Mouse (Mus musculus) thymus, postnatal 25 days (tissue): Measurements from ENCODE around the gene H2-M10.4.
A peak's percentile ranks its signal among the peaks of the same experiment; 100 is the strongest.
"Not testable (repeated sequence)": the region's sequence is repeated elsewhere in the genome, so short reads cannot be mapped to it uniquely, and the experiment has no call there.

Source experiments
- DNase-seq: peaks from one replicate; pipeline ENCODE4 v3.0.0; 2022

H2-M10.4 gene

DNA sequence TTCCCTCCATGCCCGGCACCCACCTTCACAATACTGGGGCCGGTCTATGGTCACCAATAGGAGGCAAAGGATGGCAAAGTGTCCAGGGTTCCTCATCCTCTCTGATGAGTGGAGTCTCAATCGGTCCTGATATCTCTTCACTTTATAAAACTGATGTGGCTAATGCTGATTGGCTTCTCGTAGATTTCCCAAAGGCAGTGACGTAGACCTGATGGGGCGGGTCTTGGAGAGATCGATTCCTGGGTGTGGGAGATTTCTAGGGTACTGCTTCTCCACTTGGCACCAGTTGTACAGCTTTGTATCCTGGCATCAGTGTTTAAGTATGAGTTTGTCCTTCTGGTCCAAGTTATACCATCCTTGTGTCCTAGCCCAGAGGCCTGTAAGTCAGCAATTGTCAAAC lies at the start of gene H2-M10.4:
H2-M10.4 (minus strand) TSS at position 101 of the 400 bp plus-strand sequence.
- DNase-seq = no peak

DNA sequence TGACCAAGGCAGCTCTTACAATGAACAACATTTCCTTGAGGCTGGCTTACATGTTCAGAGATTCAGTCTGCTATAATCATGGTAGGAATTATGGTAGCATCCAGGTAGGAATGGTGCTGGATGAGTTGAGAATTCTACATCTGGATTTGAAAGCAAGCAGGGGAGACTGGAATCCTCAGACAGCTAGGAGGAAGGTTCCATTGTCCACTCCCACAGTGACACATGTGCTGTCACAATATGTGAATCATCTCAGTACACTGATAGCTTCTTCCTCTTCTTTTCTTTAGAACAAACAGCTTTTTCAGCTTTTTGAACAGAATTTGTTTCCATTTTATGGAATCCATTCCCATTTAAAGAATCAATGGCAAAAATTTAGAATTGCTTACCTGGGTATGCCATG lies 41.8 kb upstream of the H2-M10.4 start:
- no peak for DNase-seq

- DNase-seq = no peak
These were observed 38.3 kb upstream of the H2-M10.4 start for GRCm38 (mm10) chr17:36500435-36500834.

GRCm38 (mm10) chr17:36488181-36488580 lies 26.0 kb upstream of the H2-M10.4 start:
- DNase-seq = not testable (repeated sequence)

DNA sequence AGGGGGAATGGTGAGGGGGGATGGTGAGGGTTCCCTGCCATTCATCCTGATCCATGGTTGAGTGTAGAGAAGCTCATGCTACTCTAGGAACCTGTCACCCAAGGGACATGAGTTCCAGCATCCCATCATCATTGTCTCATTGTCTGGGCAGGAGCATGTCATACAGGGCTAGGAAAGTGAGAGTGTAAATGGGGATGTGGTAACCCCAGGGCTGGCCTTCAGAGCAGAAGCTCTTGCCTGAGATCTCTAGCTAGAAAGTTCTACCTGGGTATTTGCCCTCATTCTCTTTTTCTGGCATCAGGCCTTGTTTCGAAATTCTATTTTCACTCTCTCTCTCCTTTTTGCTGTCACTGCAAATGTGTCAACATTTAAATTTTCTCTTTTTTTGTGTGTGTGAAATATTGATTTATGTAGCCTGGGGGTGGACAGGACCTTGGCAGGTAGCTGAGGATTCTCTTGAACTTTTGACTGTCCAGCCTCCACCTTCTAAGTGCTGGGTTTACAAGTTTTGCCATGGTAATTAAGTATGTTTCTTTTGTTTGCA lies 24.6 kb upstream of the H2-M10.4 start:
- DNase-seq = no peak

DNA sequence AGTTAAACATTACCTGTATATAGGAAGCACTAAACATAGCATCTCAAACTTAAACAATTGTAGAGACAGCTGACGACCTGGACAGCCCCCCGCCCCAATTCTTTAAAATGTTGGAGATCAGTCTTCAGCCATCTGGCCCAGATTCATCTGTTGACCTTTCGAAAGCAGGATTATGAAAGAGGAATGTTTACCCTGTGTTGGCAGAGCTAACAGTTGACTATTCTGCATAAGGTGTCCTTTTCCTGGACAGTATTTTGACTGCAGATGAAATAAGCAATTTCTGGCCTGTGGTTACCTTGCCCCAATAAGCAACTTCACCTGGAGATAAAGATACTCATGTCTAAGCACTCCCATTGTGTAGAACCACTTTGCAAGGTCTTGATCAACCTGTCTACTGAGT lies 21.7 kb upstream of the H2-M10.4 start:
- no peak for DNase-seq

DNA sequence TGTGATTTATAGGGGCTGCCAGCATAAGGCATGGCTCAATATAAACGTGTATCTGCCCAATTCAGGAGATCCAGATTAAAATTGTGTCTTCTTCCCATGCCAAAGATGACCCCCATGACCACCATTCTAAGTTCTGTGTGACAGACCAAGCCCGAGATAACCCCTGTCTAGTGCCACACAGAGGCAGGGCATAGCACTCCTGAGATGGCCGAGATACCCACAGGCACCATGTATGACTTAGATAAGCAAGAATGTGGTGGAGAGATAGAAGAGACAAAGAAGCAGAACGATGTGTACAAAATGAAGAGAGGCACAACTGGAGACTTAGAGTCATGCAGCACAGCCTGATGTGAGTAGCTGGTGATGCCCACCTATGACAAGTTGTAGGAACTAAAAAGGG lies 5.9 kb downstream of the H2-M10.4 start:
- no peak for DNase-seq

- DNase-seq = no peak
These were observed 30.7 kb downstream of the H2-M10.4 start for GRCm38 (mm10) chr17:36431411-36431810.

DNA sequence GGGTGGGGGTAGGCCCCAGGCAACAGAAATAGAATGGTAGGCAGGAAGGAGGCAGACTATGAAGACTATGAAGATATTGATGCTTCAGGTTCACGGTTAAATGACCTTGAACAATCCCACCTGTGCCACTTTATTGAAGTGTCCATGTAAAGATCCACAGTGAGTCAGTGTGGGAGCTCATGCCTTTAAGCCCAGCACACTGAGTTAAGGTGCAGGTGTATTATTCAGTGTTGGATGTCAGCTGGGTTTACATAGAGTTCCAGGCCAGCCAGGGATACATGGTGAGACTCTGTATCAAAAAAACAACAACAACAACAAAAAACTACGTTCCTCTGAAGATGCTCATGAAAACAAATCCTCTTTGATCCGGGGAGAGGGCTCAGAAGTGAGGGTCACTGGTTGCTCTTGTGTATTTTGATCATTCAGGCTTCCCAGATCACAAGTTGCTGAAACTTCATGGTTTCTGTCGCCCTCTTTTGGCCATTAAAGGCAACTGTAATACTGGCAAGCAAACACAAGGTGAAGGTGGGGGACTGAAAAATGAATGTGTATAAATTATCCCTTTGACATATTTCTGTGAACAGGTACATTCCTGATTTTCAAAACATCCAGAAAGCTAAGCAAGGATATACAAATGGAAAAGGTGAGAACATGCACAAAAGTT lies 43.9 kb downstream of the H2-M10.4 start:
- DNase-seq = peak; percentile 19

DNA sequence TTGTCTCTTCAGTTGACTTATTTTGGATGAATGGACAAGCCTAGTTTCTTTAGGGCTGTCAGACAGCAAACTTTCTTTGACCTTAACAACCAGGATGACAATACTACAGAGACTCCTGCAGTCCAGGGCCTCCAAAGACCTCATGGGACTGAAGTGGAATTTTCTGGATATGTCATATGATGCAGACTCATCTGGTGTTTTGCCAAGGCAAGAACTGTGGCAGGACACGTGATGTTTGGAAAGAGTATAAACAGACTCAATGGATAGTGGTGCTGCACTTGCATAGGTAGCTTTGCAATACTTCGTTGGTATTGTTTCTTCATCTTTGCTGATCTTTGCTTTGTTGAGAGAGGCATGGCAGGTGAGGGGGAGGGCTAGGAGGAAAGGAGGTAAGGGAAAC lies 44.7 kb downstream of the H2-M10.4 start:
- DNase-seq = no peak

DNA sequence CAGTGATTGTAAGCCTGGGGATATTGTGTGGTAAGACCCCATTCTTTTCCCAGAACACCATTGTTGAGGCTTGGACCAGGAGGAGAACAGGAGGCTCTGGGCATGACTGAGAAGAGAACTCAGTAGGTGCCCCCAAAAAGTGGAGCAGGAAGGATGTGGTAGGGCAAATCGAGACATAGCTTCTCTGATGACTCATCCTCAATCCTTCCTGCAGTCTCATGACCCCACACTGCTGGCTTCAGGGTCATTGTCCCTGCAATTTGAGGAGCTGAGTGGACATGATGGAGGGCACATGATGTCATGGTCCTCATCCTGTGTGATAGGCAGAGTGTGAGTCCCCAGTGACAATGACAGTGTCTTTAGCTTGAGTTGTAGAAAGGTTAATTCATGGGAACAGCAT lies 46.7 kb downstream of the H2-M10.4 start:
- no peak for DNase-seq

GRCm38 (mm10) chr17:36414361-36414760 lies 47.8 kb downstream of the H2-M10.4 start:
- no peak for DNase-seq
